Mouse (Mus musculus) erythroblast, embryonic 14.5 days (primary cell): ENCODE results near the gene Cdh1.

ENCODE experiments used
- GATA1 ChIP-seq: IDR thresholded peaks from 2 replicates; pipeline ENCODE4 v1.6.1; 2012; ENCODE audit warnings: low read length, inconsistent platforms, mixed read lengths
- TAL1 ChIP-seq: IDR thresholded peaks from 3 replicates; pipeline ENCODE4 v1.6.1; 2012; ENCODE audit warnings: low read length, inconsistent platforms, mixed read lengths

GRCm38 (mm10) chr8:106614704-106615103 is 11.6 kb downstream of the Cdh1 start:
- TF ChIP-seq TAL1 (no peak), GATA1 (no peak)
